Mouse (Mus musculus) cerebellum, adult 2 months (tissue): ENCODE data around the gene Ugt1a5. TPM values are rescaled to one million over a fixed set of nuclear protein-coding genes. Genes with fewer than 3 reads are reported as not detected.

Experiments used
- DNase-seq, 2 experiments: peaks; one replicate each; pipeline ENCODE4 v3.0.0; 2021
- H3K27ac ChIP-seq: fragments of 200-500 bp; 2 replicates; pipeline ENCODE4 v1.5.1; 2012; ENCODE audit warnings: low read length, control low read depth, inconsistent platforms; ENCODE audit not compliant: insufficient read depth
- H3K27me3 ChIP-seq: fragments of 200-500 bp; 2 replicates; pipeline ENCODE4 v1.6.1; 2012; ENCODE audit warnings: inconsistent platforms, mild to moderate bottlenecking, low read length, moderate library complexity; ENCODE audit not compliant: control insufficient read depth, insufficient read depth
- H3K4me1 ChIP-seq: fragments of 200-500 bp; 2 replicates; pipeline ENCODE4 v1.6.1; 2011; ENCODE audit warnings: low read length; ENCODE audit not compliant: control insufficient read depth, insufficient read depth
- H3K4me3 ChIP-seq: fragments of 200-500 bp; replicated peaks from 2 replicates; pipeline ENCODE3; 2011; ENCODE audit warnings: mild to moderate bottlenecking, low read depth, low read length, control low read depth; ENCODE audit not compliant: insufficient read depth
- CTCF ChIP-seq: fragments of 200-500 bp; IDR thresholded peaks from 2 replicates; pipeline ENCODE4 v1.5.1; 2011; ENCODE audit warnings: low read depth, mild to moderate bottlenecking, control low read depth, low read length, moderate library complexity, borderline replicate concordance; ENCODE audit not compliant: insufficient read depth
- POLR2A ChIP-seq: fragments of 200-500 bp; IDR thresholded peaks from 2 replicates; pipeline ENCODE4 v1.6.1; 2011; ENCODE audit warnings: low read length, control low read depth, borderline replicate concordance; ENCODE audit not compliant: insufficient read depth
- WGBS: fragments of 180-500 bp; shearing (Covaris S2); methylation state at CpG from one replicate; pipeline ENCODE4 v1.1.7; 2018; 5-methylcytosine and 5-hydroxymethylcytosine counted together
- polyA plus RNA-seq: library from polyadenylated mRNA; depleted of rRNA; stranded (reverse); fragments of >200 nt; gene quantifications from 2 replicates; pipeline ENCODE4 v1.2.3, GENCODE M21; 2012

Ugt1a5 gene
- polyA plus RNA-seq, 1 experiment: not detected

DNA sequence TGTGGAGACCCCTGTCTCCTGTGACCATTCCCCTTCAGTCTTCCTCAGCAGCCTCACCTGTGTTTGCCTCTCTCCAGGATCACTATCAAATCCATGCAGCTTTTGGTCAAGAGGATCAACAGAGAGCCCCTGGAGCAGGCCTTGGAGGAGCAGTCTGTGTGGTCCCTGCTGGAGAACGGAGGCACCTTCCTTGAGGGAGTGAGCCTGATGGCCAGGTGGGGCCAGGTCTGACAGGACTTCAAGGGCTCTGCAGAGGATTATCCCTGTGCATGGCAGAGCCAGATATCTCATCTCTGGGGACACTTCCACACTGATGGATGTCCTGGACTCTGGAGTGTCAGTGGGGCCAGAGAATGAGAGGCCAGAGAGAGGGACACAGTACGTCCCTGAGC is 89.7 kb downstream of the Ugt1a5 start:
- TF ChIP-seq CTCF (no peak), POLR2A (no peak)
- H3K4me1 ChIP-seq: peaks cover 30% of the 10 kb centered on the region
- H3K27me3 ChIP-seq: no peaks in the 10 kb centered on the region
- WGBS: 49% methylated on average over 2 of the region's 2 CpGs
- no peak for DNase-seq
- H3K4me3 ChIP-seq: no peak overlapping the region
- H3K27ac ChIP-seq: no peak overlapping the region

DNA sequence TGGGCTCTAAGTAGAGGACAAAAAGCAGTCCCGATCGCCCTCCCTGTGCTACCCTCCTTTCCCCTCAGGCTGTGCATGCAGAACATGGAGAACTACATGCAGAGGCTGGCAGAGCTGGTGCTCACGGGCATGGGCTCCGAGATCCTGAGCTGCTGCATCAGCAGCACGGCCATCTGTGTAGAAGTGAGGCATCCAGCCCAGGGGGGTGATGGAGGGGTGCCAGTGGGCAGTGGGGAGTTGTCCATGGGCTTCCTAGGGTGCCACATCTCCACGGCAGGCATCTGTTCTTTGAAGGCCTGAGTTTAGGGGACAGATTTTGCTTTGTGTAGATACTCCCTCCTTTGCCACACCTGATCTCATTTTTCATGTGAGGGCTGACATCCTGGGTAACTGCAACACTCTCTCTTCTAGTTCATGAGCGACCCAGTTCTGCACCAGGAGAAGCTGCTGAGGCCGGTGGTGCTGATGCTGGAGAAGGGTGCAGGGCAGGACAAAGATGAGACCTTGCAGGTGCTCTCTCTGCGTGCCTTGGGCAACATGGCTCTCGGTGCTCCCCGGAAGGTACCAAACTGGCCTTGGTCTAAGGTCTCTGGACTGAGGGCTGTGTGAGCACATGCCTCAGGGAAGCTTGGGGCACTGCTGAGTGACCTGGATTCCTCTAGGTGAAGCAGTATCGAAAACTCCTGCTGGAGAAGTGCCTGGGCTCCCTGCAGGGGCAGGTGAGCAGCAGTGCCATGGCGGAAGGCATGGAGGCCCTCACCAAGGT is 90.4 kb downstream of the Ugt1a5 start:
- H3K27me3 ChIP-seq: no peaks in the 10 kb centered on the region
- TF ChIP-seq CTCF: no peak
- no peak for TF ChIP-seq POLR2A
- WGBS: 62% methylated on average over 13 of the region's 13 CpGs
- H3K4me1 ChIP-seq: peaks cover 30% of the 10 kb centered on the region
- no peak overlapping the region for H3K27ac ChIP-seq
- DNase-seq: no peak
- no peak overlapping the region for H3K4me3 ChIP-seq

DNA sequence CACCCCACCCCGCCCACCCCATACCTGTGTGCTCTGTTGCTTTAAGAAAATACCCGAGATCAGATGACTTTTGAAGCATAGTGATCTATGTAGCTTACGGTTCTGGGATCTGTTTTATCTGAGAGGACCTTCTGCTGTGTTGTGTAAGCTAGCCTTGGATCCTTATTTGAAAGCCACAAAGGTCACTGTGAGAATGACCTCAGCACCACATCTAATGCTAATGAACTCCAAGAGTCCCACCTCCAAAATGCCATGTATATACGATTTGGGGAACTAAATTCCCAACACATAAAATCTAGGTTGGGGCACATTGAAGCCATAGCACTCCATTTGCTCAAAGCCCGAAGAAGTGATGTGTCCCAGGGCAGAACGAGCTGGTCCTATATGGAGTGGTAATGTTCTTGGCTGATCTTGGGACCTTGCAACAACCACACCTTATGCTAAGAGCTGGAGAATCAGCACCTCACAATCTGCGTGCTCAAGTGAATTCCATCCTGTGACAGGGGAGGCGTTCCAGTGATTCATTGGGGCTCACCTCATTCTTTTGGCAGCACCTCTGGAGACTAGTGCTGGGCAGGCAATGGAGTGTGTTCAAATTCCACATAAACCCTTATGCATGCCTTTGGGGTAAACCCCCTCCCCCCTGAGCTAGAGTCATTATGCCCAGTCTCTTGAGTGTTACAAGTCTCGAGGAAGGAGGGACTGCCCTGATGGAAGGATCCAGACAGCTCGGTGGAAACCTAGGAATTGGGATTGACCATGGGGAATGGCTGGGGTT is 91.3 kb downstream of the Ugt1a5 start:
- WGBS: 82% methylated on average over 10 of the region's 10 CpGs
- H3K4me3 ChIP-seq: no peak overlapping the region
- no peaks in the 10 kb centered on the region for H3K27me3 ChIP-seq
- no peak for DNase-seq
- TF ChIP-seq POLR2A (no peak), CTCF (no peak)
- H3K27ac ChIP-seq: no peak overlapping the region
- H3K4me1 ChIP-seq: peaks cover 30% of the 10 kb centered on the region

DNA sequence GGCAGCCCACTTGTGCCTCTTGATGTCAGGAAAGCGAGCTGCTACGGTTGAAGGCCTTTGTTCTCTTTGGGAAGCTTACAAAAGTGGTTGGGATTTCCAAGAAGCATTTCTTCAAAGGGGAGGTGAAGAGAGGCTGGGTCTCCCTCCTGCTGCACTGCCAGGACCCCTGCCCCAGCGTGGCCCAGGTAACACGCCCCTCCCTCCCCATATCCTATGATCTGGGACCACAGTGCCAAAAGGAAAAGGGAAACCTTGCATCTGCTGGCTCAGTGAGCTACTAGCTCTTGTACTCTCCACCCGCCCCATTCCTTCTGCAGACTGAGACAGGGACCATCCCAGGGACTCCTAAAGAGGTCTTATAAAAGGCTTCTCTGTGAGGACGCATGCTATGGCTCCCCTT is 91.9 kb downstream of the Ugt1a5 start:
- Histone ChIP-seq H3K4me3 (no peak overlapping the region), H3K27me3 (no peaks in the 10 kb centered on the region), H3K27ac (no peak overlapping the region), H3K4me1 (peaks cover 30% of the 10 kb centered on the region)
- no peak for DNase-seq
- 88% methylated on average over 6 of the region's 6 CpGs for WGBS
- TF ChIP-seq CTCF (no peak), POLR2A (no peak)

DNA sequence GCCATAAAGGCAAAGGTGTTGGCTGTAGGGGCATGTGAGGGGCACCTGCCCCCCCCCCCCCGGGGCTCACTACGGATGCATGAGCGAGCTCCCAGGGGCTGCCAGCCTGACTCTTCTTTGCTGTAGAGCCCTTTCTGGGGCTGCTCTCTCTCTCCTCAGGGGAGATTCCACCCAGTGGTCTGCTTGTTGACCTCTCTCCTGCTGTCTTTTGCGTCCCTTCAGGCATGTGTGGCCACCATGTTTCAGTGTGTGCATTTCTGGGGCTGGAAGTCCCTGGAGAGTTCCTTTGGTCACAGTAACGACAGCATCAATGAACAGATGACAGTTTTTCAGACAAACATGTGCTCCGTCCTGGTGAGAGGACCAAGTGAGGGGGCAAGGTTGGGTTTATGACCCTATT is 92.5 kb downstream of the Ugt1a5 start:
- no peak for TF ChIP-seq CTCF
- no peak for TF ChIP-seq POLR2A
- no peaks in the 10 kb centered on the region for H3K27me3 ChIP-seq
- H3K27ac ChIP-seq: no peak overlapping the region

DNA sequence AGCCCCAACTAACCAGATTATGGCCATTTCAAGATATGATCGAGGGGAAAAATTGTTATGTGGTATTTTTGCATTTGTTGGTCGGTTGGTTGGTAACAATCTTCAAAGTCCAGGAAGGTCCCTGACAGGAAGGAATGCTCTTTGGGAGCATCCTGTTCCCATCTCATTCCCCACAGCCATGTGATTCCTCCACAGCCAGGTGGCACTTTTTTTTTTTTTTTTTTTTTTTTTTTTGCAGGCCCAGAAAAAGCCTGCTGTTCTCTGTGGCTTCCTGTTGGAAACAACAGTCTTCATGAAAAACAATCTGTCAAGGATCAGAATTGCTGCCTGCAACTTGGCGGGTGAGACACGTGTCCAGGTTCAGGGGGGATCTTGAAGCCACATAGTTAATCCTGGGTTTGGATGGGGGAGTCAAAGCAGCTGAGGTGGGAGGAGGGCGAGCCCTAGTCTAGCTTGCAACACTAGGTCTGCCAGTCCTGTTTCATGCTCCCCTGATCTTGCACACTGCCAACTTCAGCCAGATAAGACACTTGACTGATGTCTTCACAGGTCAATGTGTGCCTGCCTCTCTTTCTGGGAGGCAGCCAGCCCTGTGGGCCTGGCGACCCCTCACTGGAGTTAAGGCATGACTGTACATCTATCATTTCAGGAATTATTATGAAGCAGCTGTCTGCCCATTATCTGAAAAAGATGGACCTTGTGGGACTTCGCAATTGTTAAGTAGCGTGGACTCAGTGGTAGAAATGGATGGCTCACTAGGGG is 93.2 kb downstream of the Ugt1a5 start:
- no peak overlapping the region for H3K4me3 ChIP-seq
- WGBS: 53% methylated on average over 8 of the region's 8 CpGs
- TF ChIP-seq POLR2A (no peak), CTCF (no peak)
- H3K27me3 ChIP-seq: no peaks in the 10 kb centered on the region
- no peak for DNase-seq
- H3K27ac ChIP-seq: no peak overlapping the region
- H3K4me1 ChIP-seq: peaks cover 30% of the 10 kb centered on the region

More for the DNA sequence above, 92.5 kb downstream of the Ugt1a5 start:
- peaks cover 30% of the 10 kb centered on the region for H3K4me1 ChIP-seq
- no peak for DNase-seq
- 58% methylated on average over 6 of the region's 6 CpGs for WGBS
- H3K4me3 ChIP-seq: no peak overlapping the region

DNA sequence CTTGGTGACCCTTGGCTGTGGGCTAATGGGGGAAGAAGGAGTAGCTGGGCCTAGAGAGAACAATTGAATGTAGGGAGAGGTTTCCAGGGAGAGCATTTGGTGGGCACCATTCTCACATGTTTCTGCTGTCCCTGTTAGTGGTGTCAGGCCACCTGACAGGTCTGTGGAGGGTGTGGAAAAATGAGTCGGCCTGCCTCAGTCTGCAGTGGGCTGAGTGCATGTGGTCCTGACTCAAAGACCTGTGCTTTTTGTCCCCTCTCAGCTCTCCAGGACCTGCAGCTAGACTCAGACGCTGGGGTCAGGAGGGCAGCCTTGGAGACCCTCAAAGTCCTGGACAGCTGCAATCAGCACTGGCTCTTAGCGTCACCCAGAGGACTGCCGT is 93.8 kb downstream of the Ugt1a5 start:
- no peak for DNase-seq
- TF ChIP-seq POLR2A: no peak
- TF ChIP-seq CTCF: no peak

DNA sequence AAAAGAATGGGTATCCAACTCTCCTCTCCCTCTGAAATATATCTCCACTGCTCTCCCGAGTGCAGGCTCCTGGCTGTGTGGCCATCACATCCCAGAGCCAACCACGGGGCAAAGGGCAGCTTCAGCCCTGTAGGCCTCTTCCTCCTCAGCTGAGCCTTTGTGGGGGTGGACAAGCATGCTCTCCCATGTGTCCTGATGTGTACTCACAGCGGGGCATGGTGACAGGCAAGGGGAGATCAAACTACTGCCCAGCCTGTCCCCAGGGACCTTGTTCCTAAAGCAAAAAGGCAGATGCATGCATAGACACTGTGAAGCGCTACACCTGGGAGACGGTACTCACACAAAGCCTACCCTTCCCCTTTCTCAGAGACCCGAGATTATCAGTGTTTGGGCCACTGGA is 94.3 kb downstream of the Ugt1a5 start:
- no peak overlapping the region for H3K4me3 ChIP-seq
- 72% methylated on average over 6 of the region's 6 CpGs for WGBS
- DNase-seq: no peak
- no peaks in the 10 kb centered on the region for H3K27me3 ChIP-seq
- TF ChIP-seq CTCF: no peak
- TF ChIP-seq POLR2A: no peak
- no peak overlapping the region for H3K27ac ChIP-seq
- H3K4me1 ChIP-seq: peaks cover 26% of the 10 kb centered on the region

More for the DNA sequence above, 93.8 kb downstream of the Ugt1a5 start:
- Histone ChIP-seq H3K27ac (no peak overlapping the region), H3K4me3 (no peak overlapping the region), H3K4me1 (peaks cover 30% of the 10 kb centered on the region), H3K27me3 (no peaks in the 10 kb centered on the region)
- 78% methylated on average over 4 of the region's 4 CpGs for WGBS
